Comparison of ENCODE assay signal across 13 mouse cellular contexts in genomic region chr7:81731181-81731651, GRCm38 (mm10). TPM values are rescaled to one million over a fixed set of nuclear protein-coding genes. Genes with fewer than 3 reads are reported as not detected.
DNase-seq lines count a peak whose midpoint lies in the region.
"Had no signal": no experiment of that assay in that cellular context is flagged by ENCODE, and none has a peak within 500 bp of the region (broad histone marks: within the 10 kb centered on the region; RNA-seq: fewer than 3 reads in every experiment).

No protein-coding gene starts in this region.

- intact Hi-C loops in left cerebral cortex, postnatal 25 days (cut with DNase I): no loop called here

- peak; percentile 76 for DNase-seq in right cerebral cortex, adult 18-20 months
- DNase-seq in right cerebral cortex, postnatal 4 days: no peak
- peak; percentile 61 to 79 for DNase-seq in layer of hippocampus, adult 18-20 months (ENCODE audit: low spot score in 2 of 2)
- peak; percentile 43 to 93 for DNase-seq in left cerebral cortex, postnatal 25 days (ENCODE audit: low spot score in 2 of 2)
- DNase-seq in heart, adult 8-10 months (ENCODE audit: low spot score): no peak
- no peak for DNase-seq in natural killer cell, adult 2 months (ENCODE audit: low spot score in 2 of 2)
- no peak for DNase-seq in spleen, postnatal 10 days (ENCODE audit: low spot score in 2 of 2)
- DNase-seq: adrenal gland, adult 2 months; cerebellum, adult 9-10 months; heart, postnatal 36 days; kidney, adult 2 months; lung, adult 18-20 months; midbrain, embryonic 14.5 days had no signal

RNA-seq across cellular contexts. Expression of gene Homer2, which starts 23.9 kb away (rescaled TPM):
- 10 to 100 TPM; 85.9 to 96.4 TPM for total RNA-seq in layer of hippocampus, adult 18-20 months (2021)
- 10 to 100 TPM; 67.2 to 77.5 TPM for total RNA-seq in left cerebral cortex, postnatal 25 days (2021)
- 100 to 1,000 TPM in 2 of 4 experiments, 10 to 100 TPM in 2; 87.9 to 110 (median 104) TPM for total RNA-seq in heart, adult 8-10 months (2022)

RNA-seq across cellular contexts. Expression of gene Ramac, which starts 31.5 kb away (rescaled TPM):
- total RNA-seq in layer of hippocampus, adult 18-20 months (2021): 10 to 100 TPM; 79.6 to 87.6 TPM
- 10 to 100 TPM; 77.8 to 85.5 TPM for total RNA-seq in left cerebral cortex, postnatal 25 days (2021)
- 10 to 100 TPM; 24.8 to 28.8 (median 25.8) TPM for total RNA-seq in heart, adult 8-10 months (2022)

RNA-seq across cellular contexts. Expression of gene 3110040N11Rik, which starts 58.1 kb away (rescaled TPM):
- 10 to 100 TPM; 28.3 to 29.4 TPM for total RNA-seq in layer of hippocampus, adult 18-20 months (2021)
- 10 to 100 TPM; 24.2 to 29.0 TPM for total RNA-seq in left cerebral cortex, postnatal 25 days (2021)
- 10 to 100 TPM; 29.1 to 34.0 (median 32.1) TPM for total RNA-seq in heart, adult 8-10 months (2022)

Comparison
In these comparisons a context has a peak if more than half of its experiments do, and no peak if none do; other contexts are left out.
1. DNase-seq: peak in right cerebral cortex, adult 18-20 months (single experiment), layer of hippocampus, adult 18-20 months (2 of 2) and left cerebral cortex, postnatal 25 days (2 of 2); none in right cerebral cortex, postnatal 4 days (single experiment), heart, adult 8-10 months (single experiment), natural killer cell, adult 2 months (0 of 2) and spleen, postnatal 10 days (0 of 2).